Mouse (Mus musculus) retina, embryonic 14.5 days (tissue): ENCODE data around the gene Il11ra1.
A peak's percentile ranks its signal among the peaks of the same experiment; 100 is the strongest.
"Not testable (repeated sequence)": the region's sequence is repeated elsewhere in the genome, so short reads cannot be mapped to it uniquely, and the experiment has no call there.

Source experiments
- DNase-seq: peaks from one replicate; pipeline ENCODE4 v3.0.0-alpha.2; 2015; ENCODE audit warnings: low spot score

Il11ra1 gene

GRCm38 (mm10) chr4:41679291-41679690 is 20.5 kb upstream of the Il11ra1 start:
- DNase-seq: no peak

GRCm38 (mm10) chr4:41681176-41681575 is 18.6 kb upstream of the Il11ra1 start:
- DNase-seq: no peak

- no peak for DNase-seq
Measured at GRCm38 (mm10) chr4:41681947-41682346, 17.8 kb upstream of the Il11ra1 start.

GRCm38 (mm10) chr4:41682789-41683188 is 17.0 kb upstream of the Il11ra1 start:
- DNase-seq: no peak

GRCm38 (mm10) chr4:41683303-41683702 is 16.5 kb upstream of the Il11ra1 start:
- DNase-seq: not testable (repeated sequence)

GRCm38 (mm10) chr4:41684131-41684930 is 15.5 kb upstream of the Il11ra1 start:
- peak; percentile 76 for DNase-seq

- not testable (repeated sequence) for DNase-seq
Measured at GRCm38 (mm10) chr4:41684931-41685453, 14.8 kb upstream of the Il11ra1 start.

GRCm38 (mm10) chr4:41685882-41686492 is 13.8 kb upstream of the Il11ra1 start:
- peak; percentile 77 for DNase-seq

GRCm38 (mm10) chr4:41688562-41688961 is 11.2 kb upstream of the Il11ra1 start:
- DNase-seq: not testable (repeated sequence)

- not testable (repeated sequence) for DNase-seq
Measured at GRCm38 (mm10) chr4:41690014-41690413, 9.8 kb upstream of the Il11ra1 start.

GRCm38 (mm10) chr4:41693511-41693910 is 6.3 kb upstream of the Il11ra1 start:
- not testable (repeated sequence) for DNase-seq

- DNase-seq: not testable (repeated sequence)
Measured at GRCm38 (mm10) chr4:41695800-41696199, 4.0 kb upstream of the Il11ra1 start.

- DNase-seq: not testable (repeated sequence)
Measured at GRCm38 (mm10) chr4:41696452-41696851, 3.3 kb upstream of the Il11ra1 start.

GRCm38 (mm10) chr4:41696930-41697841 is 2.6 kb upstream of the Il11ra1 start, which contains the start of gene Cntfr:
Gene Cntfr (minus strand): TSS chr4:41697089.
- peak; percentile 82 for DNase-seq

- DNase-seq: not testable (repeated sequence)
Measured at GRCm38 (mm10) chr4:41698421-41699016, 1.3 kb upstream of the Il11ra1 start.

- not testable (repeated sequence) for DNase-seq
Measured at GRCm38 (mm10) chr4:41700224-41700623, 435 bp downstream of the Il11ra1 start.

GRCm38 (mm10) chr4:41702226-41702625 is 2.4 kb downstream of the Il11ra1 start:
- DNase-seq: not testable (repeated sequence)

GRCm38 (mm10) chr4:41704651-41705050 is 4.9 kb downstream of the Il11ra1 start:
- no peak for DNase-seq

GRCm38 (mm10) chr4:41705922-41706754 is 6.3 kb downstream of the Il11ra1 start:
- DNase-seq: no peak

- DNase-seq: peak; percentile 84
Measured at GRCm38 (mm10) chr4:41707011-41707535, 7.3 kb downstream of the Il11ra1 start.
